Mouse (Mus musculus) forebrain, embryonic 14.5 days (tissue): ENCODE results near the gene Tedc1. TPM values are rescaled to one million over a fixed set of nuclear protein-coding genes. Genes with fewer than 3 reads are reported as not detected.

Experiments used
- ATAC-seq: fragments of 200-750 bp; cut with Nextera tagmentation; 2 replicates; pipeline ENCODE4 v1.8.0; 2017; ENCODE audit warnings: mild to moderate bottlenecking, moderate library complexity
- DNase-seq: peaks from one replicate; pipeline ENCODE4 v3.0.0-alpha.2; 2015; ENCODE audit warnings: low spot score
- H3K27ac ChIP-seq: fragments of 300-500 bp; sonication (generic); 2 replicates; pipeline ENCODE4 v1.5.1; 2014; ENCODE audit warnings: low read depth, mild to moderate bottlenecking, control low read depth, low read length, moderate library complexity
- H3K27me3 ChIP-seq: fragments of 300-500 bp; sonication (generic); replicated peaks from 2 replicates; pipeline ENCODE4 v1.6.1; 2014; ENCODE audit warnings: low read length, control low read depth, mixed read lengths; ENCODE audit not compliant: control insufficient read depth, insufficient read depth
- H3K36me3 ChIP-seq: fragments of 300-500 bp; sonication (generic); 2 replicates; pipeline ENCODE4 v1.6.1; 2014; ENCODE audit warnings: low read length, control low read depth; ENCODE audit not compliant: control insufficient read depth, insufficient read depth
- H3K4me1 ChIP-seq: fragments of 300-500 bp; sonication (generic); 2 replicates; pipeline ENCODE4 v1.6.1; 2014; ENCODE audit warnings: antibody characterized with exemption, low read length, control low read depth; ENCODE audit not compliant: control insufficient read depth, insufficient read depth
- H3K4me2 ChIP-seq: fragments of 300-500 bp; sonication (generic); 2 replicates; pipeline ENCODE4 v1.6.1; 2014; ENCODE audit warnings: mild to moderate bottlenecking, control low read depth, low read length
- H3K4me3 ChIP-seq: fragments of 300-500 bp; sonication (generic); 2 replicates; pipeline ENCODE4 v1.5.1; 2014; ENCODE audit warnings: low read depth, low read length, control low read depth
- H3K9ac ChIP-seq: fragments of 300-500 bp; sonication (generic); 2 replicates; pipeline ENCODE4 v1.6.1; 2014; ENCODE audit warnings: mild to moderate bottlenecking, low read length, control low read depth, moderate library complexity
- H3K9me3 ChIP-seq: fragments of 300-500 bp; sonication (generic); replicated peaks from 2 replicates; pipeline ENCODE4 v1.6.1; 2016; ENCODE audit warnings: low read length, control low read depth, mixed read lengths; ENCODE audit not compliant: control insufficient read depth
- WGBS: fragments of 180-500 bp; shearing (Covaris S2); extraction: QIAGEN DNeasy Blood & Tissue Kit; methylation state at CpG from one replicate; pipeline ENCODE4 v1.1.7; 2014; 5-methylcytosine and 5-hydroxymethylcytosine counted together
- polyA plus RNA-seq: library from polyadenylated mRNA; unstranded; fragments of >200 nt; fragmentation: Nextera tagmentation; extraction: Ambion mirVana; gene quantifications from 2 replicates; pipeline ENCODE4 v1.2.1, GENCODE M21; 2014

Tedc1 gene
- polyA plus RNA-seq, 1 experiment from 2014 or later: 9.5 TPM

DNA sequence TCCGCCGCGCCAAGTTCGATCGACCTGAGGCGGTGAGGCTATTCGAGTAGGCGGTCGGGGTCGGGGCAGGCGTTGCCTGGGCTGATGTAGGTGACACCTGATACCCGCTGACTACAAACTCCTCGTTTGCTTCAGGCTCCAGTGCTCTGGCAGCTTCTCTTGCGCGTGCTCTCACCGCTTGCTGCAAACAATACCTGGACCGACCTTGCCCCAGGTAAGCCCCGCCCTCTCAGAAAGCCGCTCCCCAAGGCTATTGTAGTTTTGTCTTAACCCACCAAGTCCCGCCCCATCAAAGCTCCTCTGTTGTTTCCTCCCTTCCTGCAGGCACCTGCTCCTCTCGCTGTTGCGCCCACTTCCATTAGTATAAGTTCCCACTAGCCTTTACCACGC, 314 bp downstream of the Tedc1 start:
- DNase-seq (no peak), ATAC-seq (no peak)
- peak overlapping the region; percentile 59 for H3K4me3 ChIP-seq
- H3K27ac ChIP-seq: no peak overlapping the region
- peaks cover 18% of the 10 kb centered on the region for H3K4me1 ChIP-seq
- peak overlapping the region; percentile 82 for H3K4me2 ChIP-seq
- no peaks in the 10 kb centered on the region for H3K36me3 ChIP-seq
- H3K9ac ChIP-seq: peak overlapping the region; percentile 63
- no peaks in the 10 kb centered on the region; the same call in 1 of the 2 replicates for H3K27me3 ChIP-seq
- H3K9me3 ChIP-seq: no peaks in the 10 kb centered on the region
- WGBS: under 1% methylated on average over 23 of the region's 23 CpGs

GRCm38 (mm10) chr12:113157002-113157401, 781 bp downstream of the Tedc1 start:
- Histone ChIP-seq H3K27me3 (no peaks in the 10 kb centered on the region; the same call in 1 of the 2 replicates), H3K27ac (no peak overlapping the region), H3K9ac (peak overlapping the region; percentile 63), H3K9me3 (no peaks in the 10 kb centered on the region), H3K4me1 (peaks cover 14% of the 10 kb centered on the region), H3K36me3 (0 out of 2 replicates have a peak, but pooled peaks cover 4% of the 10 kb centered on the region), H3K4me2 (peak overlapping the region; percentile 82), H3K4me3 (peak overlapping the region; percentile 59)
- WGBS: 26% methylated on average over 8 of the region's 8 CpGs
- DNase-seq (no peak), ATAC-seq (no peak)

GRCm38 (mm10) chr12:113157521-113157920, 1.3 kb downstream of the Tedc1 start:
- Histone ChIP-seq H3K4me1 (peaks cover 10% of the 10 kb centered on the region), H3K4me2 (peak overlapping the region; percentile 82; the same call in 1 of the 2 replicates), H3K36me3 (0 out of 2 replicates have a peak, but pooled peaks cover 4% of the 10 kb centered on the region), H3K4me3 (no peak overlapping the region; the same call in 1 of the 2 replicates), H3K9me3 (no peaks in the 10 kb centered on the region), H3K9ac (no peak overlapping the region), H3K27me3 (no peaks in the 10 kb centered on the region; the same call in 1 of the 2 replicates), H3K27ac (no peak overlapping the region)
- ATAC-seq (no peak), DNase-seq (no peak)
- 90% methylated on average over 8 of the region's 8 CpGs for WGBS

- H3K27me3 ChIP-seq: no peaks in the 10 kb centered on the region
- no peak overlapping the region for H3K27ac ChIP-seq
- no peak overlapping the region for H3K4me2 ChIP-seq
- H3K4me1 ChIP-seq: peaks cover 10% of the 10 kb centered on the region
- 95% methylated on average over 8 of the region's 8 CpGs for WGBS
- H3K4me3 ChIP-seq: no peak overlapping the region
- H3K36me3 ChIP-seq: peaks cover 4% of the 10 kb centered on the region; the same call in 1 of the 2 replicates
- DNase-seq (no peak), ATAC-seq (no peak)
- no peaks in the 10 kb centered on the region for H3K9me3 ChIP-seq
- H3K9ac ChIP-seq: no peak overlapping the region
Observed at GRCm38 (mm10) chr12:113157971-113158370, 1.8 kb downstream of the Tedc1 start.

- H3K27ac ChIP-seq: peak overlapping the region; percentile 33; the same call in 1 of the 2 replicates
- DNase-seq (no peak), ATAC-seq (peak; percentile 40; the same call in 1 of the 2 replicates)
- WGBS: 54% methylated on average over 11 of the region's 11 CpGs
- H3K4me3 ChIP-seq: no peak overlapping the region
- H3K36me3 ChIP-seq: peaks cover 16% of the 10 kb centered on the region
- H3K27me3 ChIP-seq: no peaks in the 10 kb centered on the region
- H3K4me2 ChIP-seq: no peak overlapping the region
- peak overlapping the region; percentile 46 for H3K9ac ChIP-seq
- no peaks in the 10 kb centered on the region for H3K9me3 ChIP-seq
- no peaks in the 10 kb centered on the region for H3K4me1 ChIP-seq
Observed at GRCm38 (mm10) chr12:113163561-113164006, 7.4 kb downstream of the Tedc1 start.

GRCm38 (mm10) chr12:113168031-113168536, 11.9 kb downstream of the Tedc1 start:
- H3K27me3 ChIP-seq: no peaks in the 10 kb centered on the region
- no peak for DNase-seq
- H3K4me1 ChIP-seq: no peaks in the 10 kb centered on the region
- no peak for ATAC-seq
- H3K9me3 ChIP-seq: no peaks in the 10 kb centered on the region
- H3K4me2 ChIP-seq: no peak overlapping the region
- 89% methylated on average over 9 of the region's 9 CpGs for WGBS
- H3K36me3 ChIP-seq: peaks cover 12% of the 10 kb centered on the region
- H3K4me3 ChIP-seq: no peak overlapping the region
- no peak overlapping the region for H3K9ac ChIP-seq
- no peak overlapping the region for H3K27ac ChIP-seq

DNA sequence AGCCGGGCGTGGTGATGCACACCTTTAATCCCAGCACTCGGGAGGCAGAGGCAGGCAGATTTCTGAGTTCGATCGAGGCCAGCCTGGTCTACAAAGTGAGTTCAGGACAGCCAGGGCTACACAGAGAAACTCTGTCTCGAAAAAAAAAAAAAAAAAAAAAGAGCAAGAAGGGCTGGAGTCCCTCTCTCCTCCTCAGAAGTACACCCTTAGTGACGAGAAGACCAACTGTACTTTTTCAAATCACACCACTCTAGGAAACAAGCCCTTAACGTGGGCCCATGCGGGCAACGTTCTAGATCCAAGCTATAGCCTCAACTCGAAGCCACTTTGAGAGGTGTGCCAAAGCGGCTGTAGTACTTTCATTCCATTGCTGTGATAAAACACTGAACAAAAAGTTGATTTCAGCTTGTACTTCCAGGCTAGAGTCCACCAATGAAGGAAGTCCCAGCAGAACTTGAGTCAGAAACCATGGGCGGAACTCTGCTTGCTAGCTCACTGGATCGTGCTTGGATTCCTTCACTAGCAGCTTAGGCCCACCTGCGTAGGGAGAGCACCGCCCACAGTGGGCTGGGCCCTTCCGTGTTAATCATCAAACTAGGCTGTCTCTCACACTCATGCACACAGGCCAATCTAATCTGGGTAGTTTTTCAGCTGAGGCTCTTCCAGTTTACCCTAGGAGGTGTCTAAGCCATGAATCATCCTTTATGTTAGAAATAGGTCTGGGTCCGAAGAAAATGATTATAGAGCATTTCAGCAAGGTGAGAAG, 20.9 kb downstream of the Tedc1 start:
- no peaks in the 10 kb centered on the region for H3K9me3 ChIP-seq
- no peaks in the 10 kb centered on the region for H3K27me3 ChIP-seq
- H3K9ac ChIP-seq: no peak overlapping the region
- H3K4me3 ChIP-seq: no peak overlapping the region
- no peak overlapping the region for H3K27ac ChIP-seq
- 89% methylated on average over 18 of the region's 18 CpGs for WGBS
- ATAC-seq (no peak), DNase-seq (no peak)
- H3K4me1 ChIP-seq: no peaks in the 10 kb centered on the region
- no peak overlapping the region for H3K4me2 ChIP-seq
- H3K36me3 ChIP-seq: no peaks in the 10 kb centered on the region

- H3K27me3 ChIP-seq: no peaks in the 10 kb centered on the region
- H3K36me3 ChIP-seq: no peaks in the 10 kb centered on the region
- no peak overlapping the region for H3K9ac ChIP-seq
- H3K4me1 ChIP-seq: no peaks in the 10 kb centered on the region
- no peak for ATAC-seq
- no peak for DNase-seq
- 82% methylated on average over 4 of the region's 4 CpGs for WGBS
- H3K4me2 ChIP-seq: no peak overlapping the region
- H3K4me3 ChIP-seq: no peak overlapping the region
- no peak overlapping the region for H3K27ac ChIP-seq
- no peaks in the 10 kb centered on the region for H3K9me3 ChIP-seq
Observed at GRCm38 (mm10) chr12:113181020-113181419, 24.8 kb downstream of the Tedc1 start.

- Histone ChIP-seq H3K9me3 (no peaks in the 10 kb centered on the region), H3K27me3 (no peaks in the 10 kb centered on the region), H3K9ac (no peak overlapping the region), H3K36me3 (peaks cover 18% of the 10 kb centered on the region), H3K4me1 (peaks cover 12% of the 10 kb centered on the region), H3K4me2 (no peak overlapping the region), H3K4me3 (no peak overlapping the region), H3K27ac (no peak overlapping the region)
- DNase-seq (no peak), ATAC-seq (no peak)
- 58% methylated on average over 5 of the region's 5 CpGs for WGBS
Observed at GRCm38 (mm10) chr12:113184945-113185344, 28.7 kb downstream of the Tedc1 start.
